Mouse (Mus musculus) layer of hippocampus, postnatal 14 days (tissue): ENCODE data around the gene Otulin. TPM values are rescaled to one million over a fixed set of nuclear protein-coding genes. Genes with fewer than 3 reads are reported as not detected.

Experiments used
- DNase-seq, 2 experiments: peaks; one replicate each; pipeline ENCODE4 v3.0.0; 2021 to 2022; ENCODE audit warnings: low spot score in 2 of 2, mixed read lengths in 1 of 2
- total RNA-seq, 2 experiments: library from RNA; stranded (reverse); gene quantifications; 2 replicates each; pipeline ENCODE4 v1.2.3; 2021

Otulin gene
- total RNA-seq, 2 experiments from 2014 or later, result 22.0 to 22.4 TPM

DNA sequence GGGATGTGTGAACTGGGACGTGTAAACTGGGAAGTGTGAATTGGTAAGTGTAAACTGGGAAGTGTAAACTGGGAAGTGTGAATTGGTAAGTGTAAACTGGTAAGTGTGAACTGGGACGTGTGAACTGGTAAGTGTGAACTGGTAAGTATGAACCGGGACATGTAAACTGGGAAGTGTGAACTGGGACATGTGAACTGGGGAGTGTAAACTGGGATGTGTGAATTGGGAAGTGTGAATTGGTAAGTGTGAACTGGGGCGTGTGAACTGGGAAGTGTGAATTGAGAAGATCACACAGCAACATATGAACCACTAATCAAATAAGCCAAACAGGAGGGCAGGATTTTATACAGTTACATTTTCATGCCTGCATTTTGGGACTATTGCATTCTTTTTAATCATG is 27.9 kb upstream of the Otulin start:
- DNase-seq, result no peak

DNA sequence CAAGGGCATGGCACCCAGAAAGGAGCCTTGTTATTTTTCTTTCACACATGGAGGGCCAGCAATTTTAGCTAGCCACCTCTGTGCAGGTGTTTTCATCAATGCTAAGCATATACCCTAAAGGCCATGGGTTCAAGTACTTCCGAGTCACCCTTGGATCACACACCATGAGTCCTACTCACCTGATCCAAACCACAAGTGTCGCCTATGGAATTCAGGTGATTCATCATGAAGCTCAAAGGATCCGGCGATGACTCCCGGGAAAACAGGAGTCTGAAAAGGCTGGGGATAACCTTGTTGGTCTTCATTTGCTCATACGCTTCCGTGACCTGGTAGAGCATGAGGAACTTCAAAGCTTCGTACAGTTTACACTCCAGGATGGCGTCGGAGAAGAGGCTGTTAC is 27.4 kb upstream of the Otulin start:
- DNase-seq, result no peak

DNA sequence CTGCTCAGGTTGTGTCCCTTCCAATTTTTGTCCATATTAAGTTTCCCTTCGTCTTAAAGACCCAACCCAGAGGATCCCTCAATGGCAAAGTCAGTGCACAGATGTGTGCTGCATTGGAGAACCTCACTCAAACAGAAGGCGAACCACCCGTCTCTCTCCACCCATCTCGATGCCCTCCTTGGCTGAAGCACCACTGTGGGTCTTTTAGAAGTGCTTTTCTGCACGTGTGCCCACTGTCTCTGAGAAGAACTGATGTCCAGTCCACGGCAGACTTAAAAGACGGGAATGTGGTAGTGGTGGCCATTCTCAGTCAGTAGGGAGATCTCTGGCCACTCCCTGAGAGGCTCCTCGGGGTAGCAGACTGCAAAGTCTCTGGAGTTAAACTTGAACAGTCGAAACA is 26.1 kb upstream of the Otulin start:
- no peak for DNase-seq

DNA sequence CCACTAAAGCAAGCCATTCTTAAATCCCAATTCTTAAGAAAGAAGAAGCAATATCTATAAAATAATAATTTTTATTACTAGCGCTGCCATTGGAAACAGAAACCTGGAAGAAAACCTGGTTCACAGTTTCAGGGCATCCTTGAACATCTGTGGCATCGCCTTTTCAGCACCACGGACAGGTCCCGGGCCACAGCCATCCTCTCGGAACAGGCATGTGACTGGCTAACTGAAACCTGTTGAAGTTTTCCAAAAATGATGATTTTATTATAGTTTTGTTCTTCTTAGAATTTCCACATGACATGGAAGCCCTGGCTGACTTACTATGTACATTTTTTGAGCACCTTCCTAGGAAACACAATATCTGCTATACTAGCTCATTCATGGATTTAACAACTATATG is 24.5 kb upstream of the Otulin start:
- no peak for DNase-seq

DNA sequence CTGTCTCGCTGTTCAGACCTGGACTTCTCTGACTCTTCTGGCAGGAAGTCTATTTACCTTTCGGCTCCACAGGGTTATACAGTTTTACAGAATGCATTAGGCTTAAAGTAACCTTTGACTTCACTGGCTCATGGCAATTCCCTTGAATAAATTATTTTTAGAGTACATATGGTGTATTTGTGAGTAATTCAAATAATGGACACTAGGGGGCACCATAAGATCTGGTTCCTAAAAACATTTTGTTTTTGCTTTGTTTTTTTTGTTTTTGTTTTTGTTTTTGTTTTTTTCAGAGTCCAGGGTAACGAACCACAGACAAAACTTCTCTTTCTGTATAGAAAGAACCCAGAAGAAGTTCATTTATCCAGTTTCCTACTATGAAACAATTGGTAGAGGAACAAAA is 17.2 kb upstream of the Otulin start:
- peak in 1 of 2 experiments; percentile 35 for DNase-seq

DNA sequence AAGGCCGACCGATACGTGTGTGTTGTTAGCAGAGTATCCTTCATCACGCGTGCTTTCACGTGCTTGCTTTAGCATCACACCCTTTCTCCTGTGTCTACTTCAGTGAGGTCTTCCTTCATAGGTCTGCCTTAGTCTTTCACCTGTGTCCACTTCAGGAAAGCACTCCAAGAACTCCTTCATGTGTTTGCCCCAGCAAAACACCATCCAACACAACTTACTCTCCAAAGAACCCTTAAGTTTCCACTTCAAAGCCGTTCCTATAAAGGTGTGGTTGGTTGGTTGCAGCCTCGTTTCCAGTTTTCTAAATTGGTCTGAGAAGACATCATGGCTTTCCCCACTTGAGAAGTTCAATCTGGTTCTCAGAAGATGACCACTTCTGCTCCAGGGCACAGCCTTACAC is 16.2 kb upstream of the Otulin start:
- DNase-seq, result no peak

DNA sequence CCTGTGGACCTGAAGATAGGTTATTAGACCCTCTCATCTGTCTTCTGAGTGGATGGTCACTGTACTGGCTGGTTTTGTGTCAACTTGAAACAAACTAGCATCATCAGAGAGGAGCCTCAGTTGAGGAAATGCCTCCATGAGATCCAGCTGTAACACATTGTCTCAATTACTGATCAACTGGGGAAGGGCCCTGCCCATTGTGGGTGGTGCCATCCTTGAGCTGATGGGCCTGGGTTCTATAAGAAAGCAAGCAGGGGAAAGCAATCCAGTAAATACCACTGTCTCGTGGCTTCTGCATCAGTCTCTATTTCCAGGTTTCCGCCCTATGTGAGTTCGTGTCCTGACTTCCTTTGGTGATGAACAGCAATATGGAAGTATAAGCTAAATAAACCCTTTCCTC is 14.8 kb upstream of the Otulin start:
- no peak for DNase-seq

DNA sequence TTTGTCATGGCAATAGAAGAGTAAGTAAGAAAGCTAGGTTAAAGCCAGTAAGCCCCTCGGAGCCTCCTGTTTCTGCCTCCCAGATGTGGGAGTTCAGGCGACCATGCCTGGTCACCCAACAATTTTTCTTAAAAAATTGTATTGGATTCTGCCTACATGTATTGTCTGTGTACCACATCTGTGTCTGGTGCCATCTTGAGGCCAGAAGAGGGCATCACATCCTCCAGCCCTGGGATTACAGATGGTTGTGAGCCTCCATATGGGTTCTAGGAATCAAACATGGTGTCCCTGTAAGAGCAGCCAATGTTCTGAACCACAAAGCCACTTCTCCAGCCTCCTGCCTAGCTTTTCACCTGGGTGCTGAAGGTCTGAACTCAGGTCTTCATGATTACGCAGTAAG is 12.4 kb upstream of the Otulin start:
- no peak for DNase-seq

DNA sequence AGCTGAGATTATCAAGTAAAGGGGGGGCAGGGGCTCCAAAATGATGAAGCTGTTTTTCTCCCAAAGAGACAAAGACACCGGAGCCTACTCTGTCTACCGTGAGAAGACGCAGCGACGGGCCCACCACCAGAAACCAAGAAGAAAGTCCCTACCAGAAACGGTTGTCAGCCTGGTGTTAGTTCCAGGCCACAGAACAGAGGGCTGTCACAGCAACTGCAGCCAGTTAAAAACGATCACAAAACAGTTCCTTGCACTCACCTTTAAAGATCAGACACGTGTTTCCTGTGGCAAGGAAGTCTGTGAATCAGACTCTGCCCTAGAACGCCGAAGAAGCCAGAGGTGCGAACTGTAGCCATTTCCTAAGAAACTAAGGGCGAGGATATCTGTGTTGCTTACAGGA is 10.7 kb upstream of the Otulin start:
- no peak for DNase-seq

DNA sequence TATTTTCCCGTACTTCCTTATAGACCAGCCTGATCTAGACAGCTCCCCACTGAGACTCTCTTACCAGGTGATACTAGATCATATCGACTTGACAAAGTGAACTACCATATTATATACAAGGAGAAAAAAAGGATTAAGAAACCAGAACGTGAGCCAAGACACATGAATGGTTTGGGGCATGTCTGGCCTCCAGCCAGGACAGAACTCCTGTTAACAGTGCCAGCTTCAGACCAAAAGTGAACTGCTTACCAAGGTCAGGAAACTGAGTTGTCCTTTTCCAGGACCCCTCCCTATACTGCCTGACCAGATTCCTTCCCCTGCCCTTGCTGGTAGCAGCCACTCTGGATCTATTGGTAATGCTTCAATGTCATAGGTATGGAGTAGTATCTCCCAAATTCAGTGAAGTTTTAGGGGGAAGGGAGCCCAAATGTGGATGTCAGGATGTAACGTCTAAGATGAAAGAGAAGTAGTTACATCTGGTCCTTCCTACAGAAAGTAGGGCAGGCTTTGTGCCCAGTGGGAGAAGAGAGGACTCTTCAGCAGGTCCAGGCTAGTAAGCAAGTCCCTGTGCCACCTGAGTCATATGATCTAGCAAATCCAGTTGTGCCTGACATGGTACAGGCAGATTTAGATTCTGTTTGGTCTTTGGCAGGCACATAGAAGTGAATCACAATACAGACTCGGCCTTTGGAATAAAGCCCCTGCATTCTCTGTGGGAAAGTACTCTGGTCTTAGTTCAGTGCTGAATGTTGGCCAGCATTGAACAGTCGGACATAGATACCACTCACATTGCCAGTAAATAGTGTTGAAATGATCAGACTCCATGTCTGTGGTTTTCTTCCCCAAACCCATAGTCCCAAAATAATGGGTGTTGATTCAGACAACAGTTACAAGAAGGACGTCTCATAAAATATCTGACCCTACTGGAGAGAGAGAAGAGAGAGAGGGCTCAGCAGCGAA is 3.7 kb upstream of the Otulin start:
- no peak for DNase-seq

DNA sequence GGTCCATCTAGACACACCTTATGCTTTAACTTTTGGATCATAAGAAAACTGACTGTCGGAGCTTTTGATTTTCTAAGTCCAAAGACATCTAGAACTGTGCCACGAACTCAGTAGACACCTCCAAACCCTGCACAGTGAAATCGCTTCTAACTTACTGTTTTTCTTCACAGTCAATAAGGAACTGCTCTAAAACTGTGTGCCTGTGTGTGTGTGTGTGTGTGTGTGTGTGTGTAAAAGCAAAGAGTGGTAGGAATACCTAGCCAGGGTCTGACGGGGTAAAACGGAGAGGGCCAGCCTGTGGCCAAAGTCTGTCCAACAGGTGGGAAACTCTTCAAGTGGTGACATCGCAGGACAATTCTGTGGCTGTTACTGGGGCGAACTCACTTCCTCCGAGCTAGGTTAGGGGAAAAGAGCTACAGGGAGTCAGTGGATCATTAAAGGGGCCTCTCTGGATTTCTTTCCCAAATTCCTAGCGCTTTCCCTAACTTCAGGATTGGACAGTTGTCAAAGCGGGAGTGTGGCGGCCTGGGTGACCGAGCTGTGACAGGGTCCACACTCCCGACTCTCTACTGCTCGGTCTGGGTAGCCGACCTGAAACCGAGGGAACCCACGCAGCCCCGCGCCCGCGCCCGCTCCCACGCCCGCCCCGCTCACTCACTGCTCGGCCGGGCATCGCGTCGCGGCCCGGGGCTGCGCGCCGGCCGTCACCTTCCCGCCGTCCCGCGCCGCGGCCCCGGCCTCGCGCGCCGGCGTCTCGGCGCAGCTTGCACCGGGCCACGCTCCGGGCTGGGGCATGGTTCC is 493 bp downstream of the Otulin start:
- DNase-seq, result peak in 1 of 2 experiments; percentile 29

DNA sequence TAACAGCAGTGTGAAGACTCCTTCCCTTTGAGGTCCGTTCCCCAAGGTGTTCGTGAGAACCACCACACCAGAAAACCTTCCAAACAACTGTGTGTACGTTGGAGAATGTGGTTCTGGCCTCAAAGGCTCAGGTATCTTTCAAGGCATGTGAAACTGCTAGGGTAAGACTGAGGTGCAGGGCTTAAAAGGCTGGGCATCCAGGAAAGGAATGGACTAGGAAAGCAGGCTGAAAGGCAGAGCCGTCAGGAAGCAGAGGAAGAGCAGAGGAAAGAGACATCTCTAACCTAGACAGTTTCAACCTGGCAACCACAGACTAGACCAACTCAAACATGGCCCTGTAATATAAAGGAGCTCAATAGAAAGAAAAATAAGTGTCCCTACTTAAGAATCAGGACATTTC is 1.4 kb downstream of the Otulin start:
- no peak for DNase-seq

DNA sequence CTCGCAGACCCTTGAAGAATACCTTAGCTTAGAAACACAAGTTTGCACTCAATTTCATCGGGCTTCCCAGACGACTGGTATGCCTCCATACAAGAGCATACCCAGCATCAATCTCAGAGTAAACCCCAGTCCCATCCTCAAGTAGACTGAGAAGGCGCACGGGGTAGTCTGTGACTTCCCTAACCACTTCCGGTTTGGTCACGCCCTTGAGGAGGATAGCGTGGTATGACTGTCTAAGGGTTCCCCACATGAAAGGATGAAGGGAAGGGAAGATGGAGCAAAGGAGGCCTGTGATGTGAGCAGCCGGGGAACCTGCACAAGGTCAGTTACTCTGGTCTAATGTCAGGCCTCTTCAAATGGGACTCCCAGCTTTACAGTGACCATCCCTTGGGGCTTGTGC is 2.7 kb downstream of the Otulin start:
- DNase-seq, result no peak

DNA sequence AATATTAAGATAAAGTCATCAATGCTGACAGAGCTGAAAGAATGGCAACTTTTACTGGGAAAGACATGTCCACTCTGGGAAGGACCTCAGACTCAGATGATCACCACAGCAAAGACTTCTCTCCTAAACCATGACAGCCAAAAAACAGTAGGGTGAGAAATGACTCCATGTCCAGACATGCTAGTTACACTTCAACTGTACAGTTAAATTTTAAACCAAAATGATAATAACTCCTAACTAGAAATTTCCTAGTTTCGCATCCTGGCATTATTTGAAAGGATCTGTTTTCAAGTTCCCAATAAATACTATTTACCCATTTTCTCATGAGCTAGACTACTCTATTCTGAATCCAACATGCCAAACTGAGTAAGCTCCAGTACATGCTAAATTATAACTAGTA is 4.2 kb downstream of the Otulin start:
- DNase-seq, result no peak

DNA sequence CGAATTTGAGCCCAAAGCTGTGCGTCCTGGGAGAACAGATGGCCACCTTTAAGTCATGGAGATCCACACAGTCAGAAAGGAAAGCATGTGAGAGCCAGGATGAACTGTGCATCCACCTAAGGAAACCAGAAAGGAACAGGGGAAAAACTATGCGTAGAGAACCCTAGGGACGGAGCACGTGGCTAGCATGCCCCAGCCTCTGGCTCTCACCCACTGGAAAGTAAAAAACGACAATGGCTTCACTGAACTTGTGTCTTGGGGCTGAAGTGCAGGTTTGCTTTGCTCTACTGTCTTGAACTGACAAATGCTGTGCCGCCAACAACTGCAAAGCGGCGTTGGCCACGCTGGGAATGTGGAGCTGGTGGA is 4.6 kb downstream of the Otulin start:
- no peak for DNase-seq

DNA sequence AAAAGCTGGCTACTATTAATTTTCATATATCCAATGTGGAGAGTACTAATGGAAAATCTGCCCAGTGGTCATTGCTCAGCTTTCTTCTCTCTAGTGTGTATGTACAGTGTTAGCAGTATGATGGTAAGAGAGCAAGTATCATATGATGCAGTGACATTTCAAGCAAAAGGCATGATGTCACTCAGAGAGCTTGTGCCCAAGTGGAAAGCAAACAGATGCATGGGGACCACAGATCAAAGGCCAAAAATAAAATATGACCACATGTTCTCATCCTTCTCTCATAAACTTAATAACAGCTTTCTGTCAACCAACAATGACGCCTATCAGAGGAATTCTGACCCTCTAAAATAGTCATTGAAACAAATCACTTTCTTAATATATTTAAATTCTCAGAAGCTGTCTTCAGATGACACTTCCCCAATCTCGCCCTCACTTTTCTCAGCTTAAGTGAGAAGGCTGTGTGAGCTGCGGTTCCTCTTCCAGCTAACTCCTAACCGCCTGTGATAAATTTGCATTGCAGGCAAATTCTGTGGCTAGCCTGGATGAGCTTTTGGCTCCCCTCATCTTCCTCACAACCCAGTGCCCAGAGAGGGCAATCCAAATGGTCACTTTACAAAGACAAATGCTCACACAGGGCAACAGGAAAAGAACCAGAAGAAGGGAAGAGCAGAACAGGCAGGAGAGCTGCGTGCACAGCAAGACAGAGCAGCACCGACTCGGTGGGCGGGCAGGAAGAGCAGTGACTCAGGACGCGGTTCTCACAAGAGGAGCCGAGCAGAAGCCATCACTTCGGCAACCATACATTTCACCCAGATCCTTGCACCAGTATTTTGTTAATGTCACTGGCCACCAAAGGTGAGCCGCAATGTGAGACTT is 5.2 kb downstream of the Otulin start:
- no peak for DNase-seq

DNA sequence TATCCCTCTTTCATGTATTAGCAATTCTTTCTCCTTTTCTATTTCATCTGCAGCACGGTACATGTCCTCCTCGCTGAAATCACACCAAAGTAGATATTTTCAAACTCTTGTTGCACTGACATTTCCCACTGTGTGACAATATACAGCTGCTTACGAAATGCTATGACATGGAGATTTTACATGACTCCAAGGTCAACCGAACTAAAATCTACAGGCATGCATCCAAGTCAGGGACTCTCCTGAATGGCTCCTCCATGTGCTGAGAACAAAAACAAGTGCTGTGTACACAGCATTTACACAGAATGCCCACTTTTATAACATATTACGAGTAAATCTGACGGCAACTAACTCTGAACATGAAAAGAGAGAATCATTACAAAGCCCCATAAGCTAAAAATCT is 7.2 kb downstream of the Otulin start:
- no peak for DNase-seq

DNA sequence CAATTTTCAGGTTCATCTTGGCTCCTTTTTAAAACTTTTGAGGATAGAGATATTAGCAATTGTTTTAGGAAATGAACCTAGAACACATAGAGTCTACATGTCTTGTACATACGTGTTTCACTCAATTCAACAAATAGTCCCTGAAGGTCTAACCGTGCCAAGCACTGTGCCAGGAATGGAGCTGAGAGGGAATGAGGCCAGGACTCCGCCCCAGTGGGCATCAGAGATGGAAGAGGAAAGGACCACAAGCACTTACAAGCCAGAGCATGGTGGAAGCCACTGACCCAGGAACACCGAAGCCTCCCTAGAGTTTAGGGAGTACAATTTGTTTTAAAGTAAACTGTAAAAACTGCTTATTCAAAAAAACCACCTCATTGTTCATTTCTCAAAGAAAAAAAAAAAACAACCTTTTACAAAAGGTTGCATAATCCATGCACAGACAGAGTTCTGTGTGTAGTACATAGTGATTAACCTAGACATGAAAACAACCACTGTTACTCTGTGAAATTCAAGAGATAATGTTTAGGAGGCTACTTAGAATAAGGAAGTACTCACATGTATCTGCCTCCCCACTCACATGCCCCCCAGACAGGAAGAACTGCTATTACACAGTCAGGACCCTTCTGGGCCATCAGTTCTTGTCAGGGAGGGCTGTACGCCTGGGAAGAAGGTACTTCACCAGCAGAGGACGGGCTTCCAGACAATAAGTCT is 9.9 kb downstream of the Otulin start:
- no peak for DNase-seq

DNA sequence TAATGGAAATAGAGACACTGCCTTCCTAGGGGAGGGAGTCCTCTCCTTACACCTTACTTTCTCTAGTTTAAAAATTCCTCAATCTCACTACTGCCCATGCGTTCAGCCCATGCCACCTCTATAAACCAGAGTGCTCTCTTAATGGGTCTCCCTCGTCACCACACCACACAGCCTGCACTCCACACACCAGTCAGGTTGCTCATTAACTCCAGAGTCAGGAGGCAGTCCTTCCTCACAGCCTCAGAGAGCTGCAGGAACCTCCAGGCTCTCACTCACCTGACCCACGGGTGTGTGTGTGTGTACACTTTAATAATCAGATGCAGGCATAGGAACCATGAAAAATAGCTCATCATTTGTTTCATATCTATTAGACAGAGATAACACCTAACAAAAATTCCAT is 10.8 kb downstream of the Otulin start:
- no peak for DNase-seq

DNA sequence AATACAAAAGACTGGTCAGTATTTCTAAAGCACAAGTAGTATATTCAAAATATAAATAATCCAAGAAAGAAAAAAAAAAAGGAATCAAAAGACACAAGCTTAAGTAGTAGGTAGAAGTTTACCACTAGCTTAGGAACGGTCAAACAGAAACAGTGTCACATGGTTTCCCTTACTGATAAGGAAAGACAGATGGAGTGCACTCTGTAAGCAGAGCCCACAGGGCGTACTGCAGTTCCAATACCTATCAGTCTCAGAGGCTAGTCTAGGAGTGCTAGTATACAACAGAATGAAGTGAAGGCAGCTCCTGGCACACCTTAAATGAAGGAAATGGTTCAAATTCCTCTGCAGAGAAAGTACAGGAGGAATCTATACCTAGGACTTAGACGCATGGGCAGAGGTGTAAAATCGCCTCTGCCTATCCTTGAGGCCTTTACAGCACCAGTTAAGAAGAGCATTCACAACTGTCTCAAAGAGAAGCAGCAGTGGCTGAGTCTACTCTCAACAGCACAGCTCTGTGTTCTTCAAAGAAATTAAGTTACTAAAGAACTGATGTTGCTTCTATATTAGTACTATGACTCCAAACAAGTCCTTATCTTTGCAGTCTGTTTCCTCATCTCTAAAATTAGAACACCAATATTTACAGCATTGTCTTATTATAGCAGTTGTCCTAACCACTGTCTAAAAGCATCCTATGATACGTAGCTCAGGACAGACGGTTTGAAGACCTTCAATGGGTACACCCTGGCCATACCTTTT is 11.5 kb downstream of the Otulin start:
- no peak for DNase-seq
